Mouse (Mus musculus): ENCODE results near the gene Dpy30. TPM values are rescaled to one million over a fixed set of nuclear protein-coding genes. Genes with fewer than 3 reads are reported as not detected.
A peak's percentile ranks its signal among the peaks of the same experiment; 100 is the strongest.

The Dpy30 gene
- polyA plus RNA-seq, 1 experiment from 2014 or later = 232 TPM

DNA sequence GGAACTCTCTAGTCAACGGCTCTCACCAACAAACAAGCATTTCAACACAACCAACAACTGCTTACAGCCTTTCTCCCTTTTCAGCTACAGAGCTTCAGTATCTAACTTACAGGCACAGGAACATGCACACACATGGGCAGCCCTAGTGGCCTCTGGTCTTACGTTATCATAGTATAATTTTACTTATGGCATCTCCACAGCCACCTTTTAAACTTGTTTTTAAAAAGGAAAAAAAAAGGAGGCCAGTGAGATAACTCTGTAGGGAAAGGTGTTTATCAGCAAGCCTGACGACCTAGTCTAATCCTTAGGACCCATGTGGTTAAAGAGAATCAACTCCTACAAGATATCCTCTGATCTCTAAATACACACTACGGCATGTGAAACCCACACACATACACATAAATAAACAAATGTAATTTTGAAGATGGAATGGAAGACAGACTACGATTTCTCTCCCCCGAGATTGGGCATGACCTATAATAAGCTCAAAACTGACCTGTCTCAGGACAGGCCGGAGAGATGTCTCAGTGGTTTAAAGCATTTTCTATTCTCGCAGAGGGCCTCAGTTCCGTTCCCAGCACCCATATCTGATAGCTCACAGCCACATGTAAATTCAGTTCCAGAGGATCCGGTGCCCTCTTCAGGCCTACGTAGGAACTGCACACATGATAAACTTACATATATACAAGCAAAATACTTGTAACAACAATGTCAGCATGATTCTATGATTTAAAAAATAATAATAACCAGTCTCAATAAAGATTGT, 56.1 kb downstream of the Dpy30 start:
- H3K36me3 ChIP-seq = 0 out of 2 replicates have a peak, but pooled peaks cover 5% of the 10 kb centered on the region
- no peaks in the 10 kb centered on the region for H3K9me3 ChIP-seq
- no peaks in the 10 kb centered on the region for H3K27me3 ChIP-seq (ENCODE audit: insufficient read depth, poor library complexity, severe bottlenecking)
- WGBS = 85% methylated on average over 11 of the region's 11 CpGs
- H3K4me1 ChIP-seq = peaks cover 38% of the 10 kb centered on the region
- no peak for DNase-seq (ENCODE audit: low spot score)
- H3K4me3 ChIP-seq = no peak overlapping the region
- H3K27ac ChIP-seq = peak overlapping the region; percentile 29; the same call in 1 of the 2 replicates

DNA sequence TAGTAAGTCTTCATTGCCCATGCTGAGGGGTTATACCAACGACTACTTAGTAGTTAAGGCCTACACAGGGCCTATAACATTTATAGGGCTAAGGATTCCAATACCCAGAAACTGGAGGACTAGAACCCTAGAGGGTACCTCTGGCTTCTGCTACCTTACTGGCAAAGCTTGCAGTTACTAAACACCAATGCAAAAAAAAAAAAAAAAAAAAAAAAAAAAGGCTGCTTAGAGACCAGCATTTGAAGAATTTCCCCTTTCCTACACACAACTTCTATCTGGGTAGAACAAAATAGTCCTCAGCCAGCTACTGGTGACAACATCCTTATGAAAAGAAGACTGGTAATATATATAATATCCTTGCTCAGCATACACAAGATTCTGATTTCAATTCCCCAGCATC, 58.1 kb downstream of the Dpy30 start:
- no peak for DNase-seq (ENCODE audit: low spot score)
- H3K36me3 ChIP-seq = 0 out of 2 replicates have a peak, but pooled peaks cover 5% of the 10 kb centered on the region
- no peaks in the 10 kb centered on the region for H3K9me3 ChIP-seq
- no peak overlapping the region for H3K4me3 ChIP-seq
- 52% methylated on average over 1 of the region's 1 CpGs for WGBS
- H3K4me1 ChIP-seq = peaks cover 35% of the 10 kb centered on the region
- H3K27me3 ChIP-seq (ENCODE audit: insufficient read depth, poor library complexity, severe bottlenecking) = no peaks in the 10 kb centered on the region
- 0 out of 2 replicates have a peak overlapping the region, but pooled peaks have one; percentile 6 for H3K27ac ChIP-seq

DNA sequence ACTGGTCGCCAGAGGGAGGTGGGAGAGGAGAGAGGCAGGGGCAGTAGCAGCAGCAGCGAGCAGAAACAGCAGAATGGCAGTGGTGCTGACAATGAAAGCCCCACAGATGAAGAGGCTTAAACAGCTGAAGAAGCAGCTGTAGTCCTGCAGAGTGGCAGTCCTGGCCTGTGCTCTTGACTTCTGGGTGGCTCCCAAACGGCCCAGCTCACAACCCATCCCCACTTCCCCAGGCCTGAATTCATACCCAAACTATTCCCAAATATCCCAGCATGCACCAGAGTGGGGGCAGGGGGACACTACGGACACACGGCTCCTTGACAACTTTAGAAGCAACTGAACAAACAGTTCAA, 58.6 kb downstream of the Dpy30 start:
- DNase-seq (ENCODE audit: low spot score) = peak; percentile 76
- no peak overlapping the region for H3K4me3 ChIP-seq
- WGBS = 26% methylated on average over 5 of the region's 5 CpGs

DNA sequence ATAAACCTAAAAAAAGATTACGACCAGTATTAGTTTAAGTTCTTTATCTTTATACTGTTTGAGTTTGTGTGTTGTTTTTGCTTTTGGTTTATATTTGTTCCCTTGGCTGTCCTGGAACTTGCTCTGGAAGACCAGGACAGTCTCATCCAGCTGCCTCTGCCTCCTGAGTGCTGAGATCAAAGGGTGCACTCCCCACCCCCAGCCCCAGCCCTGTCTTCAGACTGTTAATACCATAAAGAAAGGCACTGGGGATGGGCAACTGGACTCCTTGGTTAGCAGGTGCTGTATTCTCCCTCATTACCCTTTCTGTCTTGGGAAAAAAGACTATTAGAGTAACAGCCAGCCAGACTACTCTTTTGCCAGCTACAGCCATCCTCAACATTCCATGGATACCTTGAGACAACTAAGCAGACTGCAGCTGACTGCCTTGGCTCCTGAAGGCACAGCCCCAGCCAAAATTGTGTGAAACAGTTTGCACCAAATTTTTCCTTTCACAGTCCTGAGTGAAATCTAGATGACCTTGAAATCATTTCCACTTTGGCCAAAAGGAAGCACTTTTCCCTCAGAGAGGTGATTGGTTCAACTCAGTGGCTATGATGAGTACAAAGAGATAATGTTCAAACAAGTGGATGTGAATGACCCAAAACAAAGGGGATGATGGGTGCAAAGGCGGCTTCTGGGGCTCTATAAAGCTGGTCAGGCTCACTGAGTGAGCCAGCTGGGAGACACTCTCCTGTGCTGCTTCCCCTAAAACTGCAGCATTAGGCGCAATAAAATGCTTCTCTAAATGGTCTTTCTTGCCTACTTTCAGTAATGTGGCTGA, 59.2 kb downstream of the Dpy30 start:
- WGBS = 63% methylated on average over 3 of the region's 3 CpGs
- no peak overlapping the region for H3K4me3 ChIP-seq
- H3K27me3 ChIP-seq (ENCODE audit: insufficient read depth, poor library complexity, severe bottlenecking) = no peaks in the 10 kb centered on the region
- peak overlapping the region; percentile 67 for H3K27ac ChIP-seq
- 0 out of 2 replicates have a peak, but pooled peaks cover 5% of the 10 kb centered on the region for H3K36me3 ChIP-seq
- DNase-seq (ENCODE audit: low spot score) = no peak
- H3K4me1 ChIP-seq = peaks cover 38% of the 10 kb centered on the region
- H3K9me3 ChIP-seq = no peaks in the 10 kb centered on the region

More for the DNA sequence above, 58.6 kb downstream of the Dpy30 start:
- peak overlapping the region; percentile 67 for H3K27ac ChIP-seq
- H3K9me3 ChIP-seq = no peaks in the 10 kb centered on the region
- H3K4me1 ChIP-seq = peaks cover 38% of the 10 kb centered on the region
- H3K36me3 ChIP-seq = 0 out of 2 replicates have a peak, but pooled peaks cover 5% of the 10 kb centered on the region
- no peaks in the 10 kb centered on the region for H3K27me3 ChIP-seq (ENCODE audit: insufficient read depth, poor library complexity, severe bottlenecking)

DNA sequence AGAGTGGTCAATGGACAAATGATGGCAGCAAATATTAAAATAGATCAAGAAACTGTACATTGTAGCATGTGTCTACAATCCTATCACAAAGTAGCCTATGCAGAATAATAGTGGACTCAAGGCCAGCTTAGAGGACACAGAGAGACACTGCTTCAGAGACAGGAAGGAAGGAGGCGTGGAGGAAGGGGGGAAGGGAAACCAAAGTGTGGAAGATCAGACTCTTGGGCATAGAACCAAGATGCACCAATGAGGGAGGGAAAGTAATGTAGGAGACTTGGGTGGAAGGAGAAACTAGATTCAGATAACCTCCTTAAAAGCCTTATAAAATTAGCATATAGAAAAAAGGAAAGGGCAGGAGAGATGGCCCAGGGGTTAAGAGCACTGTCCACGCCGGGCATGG, 61.3 kb downstream of the Dpy30 start:
- no peak for DNase-seq (ENCODE audit: low spot score)
- Histone ChIP-seq H3K27ac (no peak overlapping the region), H3K27me3 (ENCODE audit: insufficient read depth, poor library complexity, severe bottlenecking) (no peaks in the 10 kb centered on the region), H3K36me3 (peaks cover 9% of the 10 kb centered on the region; the same call in 1 of the 2 replicates), H3K4me3 (no peak overlapping the region), H3K9me3 (no peaks in the 10 kb centered on the region), H3K4me1 (peaks cover 38% of the 10 kb centered on the region)
- 89% methylated on average over 3 of the region's 3 CpGs for WGBS

Other genes with a start within 250 kb of the Dpy30 start
- 79.6 and 80.7 TPM in 2 replicates for gene Memo1, start 28.4 kb downstream of the Dpy30 start, polyA plus RNA-seq (2016; fragmentation: Nextera tagmentation; extraction: Ambion mirVana)
- 11.8 and 12.3 TPM in 2 replicates for gene Spast, start 15.0 kb upstream of the Dpy30 start, polyA plus RNA-seq (2016; fragmentation: Nextera tagmentation; extraction: Ambion mirVana)
- 32.1 and 35.0 TPM in 2 replicates for gene Slc30a6, start 71.7 kb upstream of the Dpy30 start, polyA plus RNA-seq (2016; fragmentation: Nextera tagmentation; extraction: Ambion mirVana)
- 0.06 and 0.15 TPM in 2 replicates for gene Nlrc4, start 135.2 kb upstream of the Dpy30 start, polyA plus RNA-seq (2016; fragmentation: Nextera tagmentation; extraction: Ambion mirVana)
- 35.9 and 36.3 TPM in 2 replicates for gene Yipf4, start 165.5 kb upstream of the Dpy30 start, polyA plus RNA-seq (2016; fragmentation: Nextera tagmentation; extraction: Ambion mirVana)
- 73.4 and 74.0 TPM in 2 replicates for gene Birc6, start 204.4 kb upstream of the Dpy30 start, polyA plus RNA-seq (2016; fragmentation: Nextera tagmentation; extraction: Ambion mirVana)